Mouse (Mus musculus): ENCODE measurements around the gene Fam240a.

DNA sequence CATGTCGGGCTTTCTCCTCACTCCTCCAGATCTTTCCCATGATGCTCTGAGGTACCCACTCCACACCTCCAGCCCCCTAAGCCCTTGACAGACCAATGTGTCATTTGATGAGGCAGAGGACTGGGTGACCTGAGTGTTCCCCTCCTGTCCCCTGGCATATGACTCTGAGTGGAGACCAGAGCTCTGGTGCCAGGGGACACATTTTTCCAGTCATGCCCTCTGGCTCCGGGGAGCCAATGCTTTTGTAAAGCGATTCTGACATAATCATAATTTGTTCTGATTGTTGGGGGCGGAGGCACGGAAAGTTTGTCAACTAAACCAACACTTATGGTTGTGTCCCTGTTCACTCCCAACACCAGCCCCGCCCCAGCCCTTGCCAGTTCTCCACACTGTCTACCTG, 39.3 kb upstream of the Fam240a start:
- TF ChIP-seq CTCF (IDR thresholded peaks at IDR 0.05; ENCODE audit: low read depth, low read length) = no peak
- no peak for TF ChIP-seq GATA2 (IDR thresholded peaks at IDR 0.05; ENCODE audit: borderline replicate concordance, low read depth, low read length)
